Mouse (Mus musculus) lung, embryonic 15.5 days (tissue): Measurements from ENCODE around the gene Trcg1. TPM values are rescaled to one million over a fixed set of nuclear protein-coding genes. Genes with fewer than 3 reads are reported as not detected.

Experiments used
- ATAC-seq: fragments of 200-750 bp; cut with Nextera tagmentation; 2 replicates; pipeline ENCODE4 v1.8.0; 2017; ENCODE audit warnings: moderate number of reproducible peaks, borderline replicate concordance; ENCODE audit not compliant: low FRiP score, low TSS enrichment; ENCODE audit errors: extremely low read depth
- H3K27ac ChIP-seq: fragments of 300-500 bp; sonication (generic); 2 replicates; pipeline ENCODE4 v1.5.1; 2015; ENCODE audit warnings: moderate library complexity, mild to moderate bottlenecking, inconsistent platforms
- H3K27me3 ChIP-seq: fragments of 300-500 bp; sonication (generic); 2 replicates; pipeline ENCODE4 v1.6.1; 2015; ENCODE audit warnings: inconsistent platforms
- H3K36me3 ChIP-seq: fragments of 300-500 bp; sonication (generic); 2 replicates; pipeline ENCODE4 v1.6.1; 2015; ENCODE audit warnings: inconsistent platforms
- H3K4me1 ChIP-seq: fragments of 300-500 bp; sonication (generic); 2 replicates; pipeline ENCODE4 v1.6.1; 2015; ENCODE audit warnings: inconsistent platforms
- H3K4me2 ChIP-seq: fragments of 300-500 bp; sonication (generic); 2 replicates; pipeline ENCODE4 v1.6.1; 2015; ENCODE audit warnings: inconsistent platforms, mild to moderate bottlenecking, moderate library complexity
- H3K4me3 ChIP-seq: fragments of 300-500 bp; sonication (generic); 2 replicates; pipeline ENCODE4 v1.5.1; 2015; ENCODE audit warnings: mild to moderate bottlenecking, inconsistent platforms
- H3K9ac ChIP-seq: fragments of 300-500 bp; sonication (generic); 2 replicates; pipeline ENCODE4 v1.6.1; 2015; ENCODE audit warnings: inconsistent platforms
- H3K9me3 ChIP-seq: fragments of 300-500 bp; sonication (generic); 2 replicates; pipeline ENCODE4 v1.6.1; 2016; ENCODE audit warnings: inconsistent platforms
- WGBS: fragments of 180-500 bp; shearing (Covaris S2); methylation state at CpG from one replicate; pipeline ENCODE4 v1.1.7; 2015; 5-methylcytosine and 5-hydroxymethylcytosine counted together
- polyA plus RNA-seq: library from polyadenylated mRNA; unstranded; fragments of >200 nt; fragmentation: Nextera tagmentation; extraction: Ambion mirVana; gene quantifications from 2 replicates; pipeline ENCODE4 v1.2.1, GENCODE M21; 2015

Gene Trcg1
- polyA plus RNA-seq, 1 experiment from 2014 or later, result not detected

DNA sequence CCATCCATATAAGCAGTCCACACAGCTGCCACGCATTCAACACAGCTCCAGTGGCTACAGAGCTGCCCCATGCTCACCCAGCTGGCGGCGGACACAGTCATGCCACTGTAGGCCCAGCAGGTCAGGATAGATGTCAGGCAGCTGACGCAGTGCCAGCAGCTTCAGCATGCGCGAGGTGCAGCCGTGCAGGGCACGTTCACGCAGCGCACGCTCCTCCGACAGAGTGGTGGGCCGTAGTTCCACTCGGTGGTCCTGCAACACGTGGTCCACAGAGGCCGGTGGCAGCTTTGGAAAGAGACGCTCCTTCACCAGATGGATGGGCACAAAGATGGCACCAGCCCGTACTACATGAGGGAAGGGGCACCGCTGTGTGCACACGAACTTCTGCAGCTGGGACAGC, 20.0 kb downstream of the Trcg1 start:
- H3K4me1 ChIP-seq, result peaks cover 34% of the 10 kb centered on the region
- no peak overlapping the region for H3K9ac ChIP-seq
- WGBS, result 94% methylated on average over 20 of the region's 20 CpGs
- no peak overlapping the region for H3K4me2 ChIP-seq
- peaks cover 68% of the 10 kb centered on the region for H3K36me3 ChIP-seq
- H3K27me3 ChIP-seq, result no peaks in the 10 kb centered on the region
- H3K9me3 ChIP-seq, result no peaks in the 10 kb centered on the region
- H3K4me3 ChIP-seq, result no peak overlapping the region
- ATAC-seq, result no peak
- H3K27ac ChIP-seq, result no peak overlapping the region

DNA sequence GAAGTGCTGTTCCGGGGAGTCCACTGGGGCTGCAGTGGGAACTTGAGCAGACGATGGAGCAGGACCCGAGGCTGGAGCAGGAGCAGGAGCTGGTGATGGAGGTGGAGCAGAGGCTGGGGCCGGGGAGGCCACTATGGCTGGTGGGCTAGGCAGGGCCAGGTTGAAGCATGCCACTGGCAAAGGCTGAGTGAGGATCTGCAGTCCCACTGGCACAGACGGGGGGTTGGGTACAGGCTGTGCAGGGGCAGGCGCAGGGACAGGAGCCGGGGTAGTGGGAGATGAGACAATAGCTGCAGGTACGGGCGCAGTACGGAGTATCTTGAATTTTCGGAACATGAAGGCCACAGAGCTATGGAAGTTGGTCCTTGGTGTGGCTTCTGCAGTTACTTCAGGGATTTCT, 20.5 kb downstream of the Trcg1 start:
- Histone ChIP-seq H3K36me3 (peaks cover 64% of the 10 kb centered on the region), H3K27me3 (no peaks in the 10 kb centered on the region), H3K4me2 (no peak overlapping the region), H3K9ac (no peak overlapping the region), H3K4me3 (no peak overlapping the region), H3K9me3 (no peaks in the 10 kb centered on the region), H3K4me1 (peaks cover 29% of the 10 kb centered on the region), H3K27ac (no peak overlapping the region)
- 92% methylated on average over 11 of the region's 11 CpGs for WGBS
- ATAC-seq, result no peak

DNA sequence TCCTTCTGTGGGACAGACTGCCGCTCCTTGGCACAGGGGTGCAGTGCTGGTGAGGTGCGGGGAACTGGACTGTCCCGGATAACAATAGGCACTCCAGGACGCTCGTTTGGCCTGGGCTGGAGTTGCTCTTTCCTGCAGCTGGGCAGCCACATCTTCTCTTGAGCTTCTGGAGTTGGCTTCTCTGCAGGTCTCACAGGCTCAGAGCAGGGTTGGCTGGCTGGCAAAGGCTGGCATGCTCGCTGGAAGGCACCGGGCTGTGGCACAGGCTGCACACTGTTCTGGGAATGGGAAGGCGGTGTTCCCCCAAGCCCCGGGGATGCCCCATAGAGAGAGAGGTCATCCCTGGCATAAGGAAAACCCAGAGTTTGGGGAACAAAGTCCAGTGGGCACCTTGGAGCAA, 21.3 kb downstream of the Trcg1 start:
- no peak for ATAC-seq
- Histone ChIP-seq H3K4me3 (no peak overlapping the region), H3K27ac (no peak overlapping the region), H3K4me2 (no peak overlapping the region), H3K9ac (no peak overlapping the region), H3K9me3 (no peaks in the 10 kb centered on the region), H3K4me1 (peaks cover 30% of the 10 kb centered on the region), H3K36me3 (peaks cover 57% of the 10 kb centered on the region), H3K27me3 (no peaks in the 10 kb centered on the region)
- WGBS, result 92% methylated on average over 9 of the region's 9 CpGs

DNA sequence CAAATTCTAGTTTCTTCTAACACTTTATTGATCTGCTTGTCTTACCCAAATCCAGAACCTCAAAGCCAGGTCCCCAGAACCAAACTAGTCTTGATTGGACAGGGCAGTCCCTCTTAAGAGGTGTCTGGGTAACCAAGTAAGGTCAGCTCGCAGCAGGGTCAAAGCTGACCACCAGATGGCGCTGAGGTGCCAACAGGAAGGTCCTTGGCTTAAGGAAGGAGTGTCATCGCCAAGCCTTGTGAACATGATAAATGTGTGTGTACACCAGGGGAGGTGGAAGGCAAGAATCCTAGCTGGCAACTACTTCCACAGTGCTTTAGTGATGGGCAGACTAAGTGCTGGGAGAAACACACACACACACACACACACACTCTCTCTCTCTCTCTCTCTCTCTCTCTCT, 23.4 kb downstream of the Trcg1 start:
- no peak for ATAC-seq
- Histone ChIP-seq H3K9ac (no peak overlapping the region), H3K9me3 (no peaks in the 10 kb centered on the region), H3K27me3 (no peaks in the 10 kb centered on the region), H3K36me3 (peaks cover 38% of the 10 kb centered on the region), H3K27ac (no peak overlapping the region), H3K4me1 (peaks cover 30% of the 10 kb centered on the region), H3K4me2 (peak overlapping the region; percentile 88), H3K4me3 (no peak overlapping the region)
- 1% methylated on average over 3 of the region's 3 CpGs for WGBS

DNA sequence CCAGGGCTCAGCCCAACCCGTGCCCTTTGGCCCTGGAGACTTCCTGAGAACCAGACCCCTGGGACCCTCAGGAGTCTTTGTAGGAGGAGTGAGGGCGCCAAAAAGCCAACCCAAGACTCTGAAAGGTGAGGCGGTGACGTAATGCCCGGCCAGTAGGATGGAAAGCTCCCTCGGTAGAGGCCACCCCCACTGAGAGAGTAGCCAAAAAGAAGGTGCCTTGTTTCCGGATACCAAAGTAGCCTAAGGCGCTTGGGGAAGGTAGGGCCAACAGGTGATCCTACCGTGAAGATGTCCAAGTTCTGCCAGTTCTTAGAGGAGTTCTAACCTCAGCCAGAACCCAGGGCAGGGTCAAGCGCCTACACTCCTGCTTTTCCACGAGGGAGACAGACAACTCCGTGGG, 24.6 kb downstream of the Trcg1 start:
- no peak for ATAC-seq
- peak overlapping the region; percentile 74 for H3K4me3 ChIP-seq
- peak overlapping the region; percentile 86 for H3K9ac ChIP-seq
- peaks cover 25% of the 10 kb centered on the region for H3K4me1 ChIP-seq
- H3K4me2 ChIP-seq, result peak overlapping the region; percentile 88
- H3K9me3 ChIP-seq, result no peaks in the 10 kb centered on the region
- no peaks in the 10 kb centered on the region for H3K27me3 ChIP-seq
- H3K27ac ChIP-seq, result 0 out of 2 replicates have a peak overlapping the region, but pooled peaks have one; percentile 79
- peaks cover 26% of the 10 kb centered on the region for H3K36me3 ChIP-seq
- 12% methylated on average over 12 of the region's 12 CpGs for whole genome bisulfite sequencing

DNA sequence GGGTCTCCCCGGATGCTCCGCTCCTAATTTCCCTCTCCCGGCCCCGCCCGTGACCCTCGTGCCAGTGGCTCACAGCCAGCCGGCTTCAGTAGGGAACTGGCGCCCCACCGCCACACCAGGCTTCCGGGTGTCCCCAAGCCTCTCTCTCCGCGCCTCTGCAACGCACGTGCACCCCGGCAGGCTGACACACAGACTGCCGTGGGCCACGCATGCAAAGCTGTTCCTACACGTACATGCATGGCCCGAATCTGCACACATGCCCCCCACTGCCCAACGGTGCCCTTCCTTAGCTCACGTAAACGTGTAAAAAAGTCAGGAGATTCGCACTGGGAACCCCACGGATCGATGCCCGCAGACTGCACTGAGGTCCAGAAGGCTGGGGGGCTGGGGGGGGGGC, 25.2 kb downstream of the Trcg1 start:
- H3K27ac ChIP-seq, result peak overlapping the region; percentile 79
- H3K4me1 ChIP-seq, result peaks cover 25% of the 10 kb centered on the region
- 0 out of 2 replicates have a peak, but pooled peaks cover 3% of the 10 kb centered on the region for H3K27me3 ChIP-seq
- under 1% methylated on average over 26 of the region's 26 CpGs for WGBS
- peak overlapping the region; percentile 74 for H3K4me3 ChIP-seq
- peak overlapping the region; percentile 88 for H3K4me2 ChIP-seq
- H3K36me3 ChIP-seq, result peaks cover 21% of the 10 kb centered on the region
- peak overlapping the region; percentile 86 for H3K9ac ChIP-seq
- ATAC-seq, result peak; percentile 40
- no peaks in the 10 kb centered on the region for H3K9me3 ChIP-seq

DNA sequence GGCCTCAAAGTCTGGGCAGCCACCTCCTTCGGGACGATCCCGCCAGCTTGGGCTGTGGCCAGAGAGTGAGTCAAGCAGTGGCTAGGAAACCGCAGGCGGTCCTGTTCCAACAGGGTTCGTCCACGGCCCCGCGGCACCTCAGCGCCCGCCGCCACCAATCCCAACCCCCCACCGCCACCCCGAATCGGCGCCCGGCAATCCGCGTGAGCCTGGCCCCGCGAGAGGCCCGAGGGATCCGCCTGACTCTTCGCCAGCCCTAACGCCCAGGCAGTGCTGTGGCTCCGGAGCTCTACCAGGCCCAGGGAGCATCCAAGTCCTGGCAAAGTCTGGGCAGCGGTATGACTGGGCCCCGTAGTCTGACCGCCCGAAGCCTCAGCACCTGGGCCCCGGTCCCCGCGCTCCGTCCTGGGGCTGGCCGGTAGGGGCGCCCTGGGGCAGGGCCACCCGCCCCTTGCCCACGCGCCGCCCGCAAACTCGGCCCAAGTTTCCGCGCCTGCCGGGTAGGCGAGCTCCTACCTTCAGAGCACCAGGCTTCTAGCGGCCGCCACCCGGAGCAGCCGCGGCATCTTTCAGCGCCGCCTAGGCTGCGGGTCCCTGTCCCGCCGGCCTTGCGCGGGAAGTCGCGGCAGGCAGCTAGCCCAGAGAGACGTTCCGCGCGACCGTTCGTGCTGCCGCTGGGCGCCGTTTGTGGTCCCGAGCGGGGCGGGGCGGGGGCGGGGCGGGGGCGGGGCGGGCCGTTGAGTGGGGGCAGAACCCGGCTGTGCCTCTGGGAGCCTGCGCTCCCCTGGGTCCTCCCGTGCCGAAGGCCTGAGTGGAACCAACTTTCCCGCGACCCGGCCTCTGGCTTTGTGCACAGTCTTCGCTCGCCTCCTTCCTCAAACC, 25.8 kb downstream of the Trcg1 start, which contains the start of gene 1700017B05Rik:
TSS of gene 1700017B05Rik (minus strand) at position 700 of the 882 bp plus-strand sequence.
- Histone ChIP-seq H3K36me3 (peaks cover 14% of the 10 kb centered on the region), H3K4me2 (peak within 1 kb of the TSS; percentile 88), H3K9me3 (no peaks in the 10 kb centered on the region), H3K27me3 (0 out of 2 replicates have a peak, but pooled peaks cover 3% of the 10 kb centered on the region), H3K4me3 (peak within 1 kb of the TSS; percentile 74), H3K27ac (peak within 1 kb of the TSS; percentile 79), H3K4me1 (peaks cover 25% of the 10 kb centered on the region), H3K9ac (peak within 1 kb of the TSS; percentile 86)
- ATAC-seq, result peak; percentile 81
- under 1% methylated on average over 86 of the region's 87 CpGs for WGBS

DNA sequence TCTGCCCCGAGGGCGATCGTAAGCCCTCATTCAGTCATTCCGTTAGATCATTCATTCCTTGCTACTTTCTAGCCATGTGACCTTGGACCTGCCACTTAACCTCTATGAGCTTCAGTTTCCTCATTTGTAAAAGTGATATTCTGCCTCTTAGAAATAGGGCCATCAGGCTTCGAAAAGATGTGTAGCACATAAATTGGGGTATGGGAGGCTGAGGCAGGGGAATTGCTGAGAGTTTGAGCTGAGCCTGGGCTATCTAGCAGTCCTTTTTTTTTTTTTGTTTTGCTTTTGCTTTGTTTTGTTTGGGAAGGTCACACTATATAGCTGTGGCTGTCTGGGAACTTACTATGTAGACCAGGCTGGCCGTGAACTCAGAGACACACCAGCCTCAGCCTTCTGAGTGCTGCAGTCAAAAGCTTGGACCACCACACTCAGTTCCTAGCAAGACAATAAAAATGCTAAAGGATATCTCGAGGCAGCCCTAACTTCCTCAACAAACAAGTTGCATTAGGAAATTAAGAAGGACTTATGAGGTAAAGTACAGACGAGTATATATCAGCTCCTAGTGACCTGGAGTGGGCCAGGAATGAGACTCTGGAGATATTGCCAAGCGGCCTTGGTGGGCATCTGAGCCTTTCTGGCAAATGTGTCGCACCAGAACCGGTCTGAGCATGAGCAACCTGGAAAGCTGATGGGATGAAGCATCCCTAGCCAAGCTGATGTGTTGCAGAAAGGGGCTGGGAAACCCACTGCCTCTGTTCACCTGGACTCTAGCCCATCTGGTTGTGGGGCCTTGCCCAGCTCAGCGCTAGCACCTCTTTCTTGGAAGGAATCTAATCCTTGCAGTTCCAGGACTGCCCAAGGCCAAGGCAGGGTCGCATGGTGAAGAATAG, 26.7 kb downstream of the Trcg1 start:
- ATAC-seq, result no peak
- 52% methylated on average over 13 of the region's 13 CpGs for WGBS

DNA sequence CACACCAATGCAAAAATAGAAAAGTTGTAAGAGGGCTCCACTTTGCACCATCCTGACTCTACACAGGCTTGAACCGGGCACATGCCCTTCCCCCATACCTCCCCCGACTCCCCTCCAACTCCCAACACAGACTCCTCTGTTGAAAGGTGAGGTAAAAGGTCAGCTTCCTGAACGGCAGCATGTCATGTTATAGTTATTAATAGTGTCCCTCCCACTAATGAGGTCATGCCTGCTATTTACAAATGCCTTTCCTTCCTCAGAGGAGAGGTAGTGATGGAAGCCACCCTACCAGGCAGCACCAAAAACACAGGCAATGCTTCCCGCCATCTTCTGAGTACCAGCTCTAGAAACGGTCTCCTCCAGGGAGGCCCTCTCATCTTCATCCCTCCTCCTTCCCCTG, 28.8 kb downstream of the Trcg1 start:
- WGBS, result 21% methylated on average over 5 of the region's 5 CpGs
- Histone ChIP-seq H3K27ac (no peak overlapping the region), H3K9me3 (no peaks in the 10 kb centered on the region), H3K27me3 (0 out of 2 replicates have a peak, but pooled peaks cover 3% of the 10 kb centered on the region), H3K4me3 (no peak overlapping the region), H3K4me2 (no peak overlapping the region), H3K4me1 (peaks cover 39% of the 10 kb centered on the region), H3K36me3 (no peaks in the 10 kb centered on the region), H3K9ac (no peak overlapping the region)
- ATAC-seq, result no peak

More for the DNA sequence above, 26.7 kb downstream of the Trcg1 start:
- H3K27me3 ChIP-seq, result 0 out of 2 replicates have a peak, but pooled peaks cover 3% of the 10 kb centered on the region
- peak overlapping the region; percentile 86 for H3K9ac ChIP-seq
- peaks cover 5% of the 10 kb centered on the region for H3K36me3 ChIP-seq
- H3K27ac ChIP-seq, result no peak overlapping the region
- no peaks in the 10 kb centered on the region for H3K9me3 ChIP-seq
- H3K4me3 ChIP-seq, result peak overlapping the region; percentile 74
- H3K4me1 ChIP-seq, result peaks cover 29% of the 10 kb centered on the region
- H3K4me2 ChIP-seq, result peak overlapping the region; percentile 88

DNA sequence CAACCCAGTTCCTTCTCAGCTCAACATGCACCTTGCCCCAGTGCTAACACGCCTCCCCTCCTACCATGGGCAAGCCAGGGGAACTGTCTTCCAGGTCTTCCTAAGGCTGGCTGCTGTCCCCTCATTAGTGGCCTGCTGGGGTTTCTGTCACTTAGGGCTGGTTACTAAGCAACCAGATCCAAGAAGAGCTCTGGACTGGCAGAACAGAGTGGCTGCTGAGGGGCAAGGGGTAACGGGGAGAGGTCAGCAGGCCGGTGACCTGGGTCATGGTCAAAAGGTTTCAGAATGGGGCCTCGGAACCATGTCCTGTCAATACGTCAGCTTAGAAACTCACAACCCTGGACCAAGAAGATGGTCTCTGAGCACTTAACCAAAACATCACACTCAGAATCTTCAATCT, 31.1 kb downstream of the Trcg1 start:
- 65% methylated on average over 5 of the region's 5 CpGs for WGBS
- H3K27me3 ChIP-seq, result 0 out of 2 replicates have a peak, but pooled peaks cover 3% of the 10 kb centered on the region
- ATAC-seq, result no peak
- no peak overlapping the region for H3K27ac ChIP-seq
- H3K4me3 ChIP-seq, result no peak overlapping the region
- no peaks in the 10 kb centered on the region for H3K36me3 ChIP-seq
- H3K9me3 ChIP-seq, result no peaks in the 10 kb centered on the region
- H3K4me2 ChIP-seq, result no peak overlapping the region
- no peak overlapping the region for H3K9ac ChIP-seq
- peaks cover 41% of the 10 kb centered on the region for H3K4me1 ChIP-seq

DNA sequence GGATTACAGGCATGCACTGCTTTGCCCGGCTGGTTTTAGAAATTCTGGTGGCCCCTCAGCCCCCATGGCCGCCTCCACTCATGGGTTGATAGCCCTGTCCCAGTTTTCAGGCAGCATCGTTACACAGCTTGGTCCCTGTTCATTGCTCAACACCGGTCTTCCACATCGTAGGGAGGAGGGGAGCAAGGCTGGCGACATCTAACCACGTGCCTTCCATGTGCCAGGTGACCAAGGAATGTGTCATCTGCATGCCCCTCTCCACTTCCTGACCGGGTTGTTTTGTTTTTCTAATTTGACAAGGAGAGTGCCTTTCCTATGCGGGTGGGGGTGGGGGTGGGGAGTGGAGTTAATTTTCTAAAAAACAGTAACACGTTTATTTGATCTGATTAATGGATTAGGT, 31.7 kb downstream of the Trcg1 start:
- Histone ChIP-seq H3K9ac (no peak overlapping the region), H3K27me3 (0 out of 2 replicates have a peak, but pooled peaks cover 3% of the 10 kb centered on the region), H3K4me1 (peaks cover 37% of the 10 kb centered on the region), H3K4me2 (no peak overlapping the region), H3K27ac (no peak overlapping the region; the same call in 1 of the 2 replicates), H3K36me3 (no peaks in the 10 kb centered on the region), H3K4me3 (no peak overlapping the region), H3K9me3 (no peaks in the 10 kb centered on the region)
- 25% methylated on average over 10 of the region's 10 CpGs for WGBS
- ATAC-seq, result no peak
